Comparison of ENCODE assay signal across 24 mouse cellular contexts in the genomic region with DNA sequence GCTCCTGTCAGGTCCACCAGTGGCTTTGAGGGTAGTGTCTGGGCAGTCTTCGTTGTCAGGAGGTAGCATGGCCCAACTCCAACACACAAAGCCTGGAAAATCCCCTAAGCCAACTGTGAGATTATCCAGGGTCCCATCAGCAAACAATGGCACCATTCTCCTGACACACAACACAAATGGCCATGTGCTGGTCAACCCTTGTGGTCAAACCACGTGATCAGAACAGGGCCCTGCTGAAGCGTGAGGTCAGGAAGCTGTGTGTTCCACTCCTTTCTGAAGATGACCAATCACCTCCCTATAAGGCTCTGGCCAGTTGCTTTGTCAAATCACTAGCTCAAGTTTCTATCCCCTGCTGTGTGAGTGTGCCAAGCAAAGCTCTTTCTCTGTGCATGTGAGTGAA. TPM values are rescaled to one million over a fixed set of nuclear protein-coding genes. Genes with fewer than 3 reads are reported as not detected.
DNase-seq lines count a peak whose midpoint lies in the region; ATAC-seq and TF ChIP-seq lines count a peak whose summit lies in the region.
"Had no signal": no experiment of that assay in that cellular context is flagged by ENCODE, and none has a peak within 500 bp of the region (broad histone marks: within the 10 kb centered on the region; RNA-seq: fewer than 3 reads in every experiment).

No protein-coding gene starts in this region.

- no peaks in the 10 kb centered on the region for H3K36me3 ChIP-seq in intestine, embryonic 14.5 days (ENCODE audit: control insufficient read depth, insufficient read depth, low read length)
- peaks cover 6% of the 10 kb centered on the region; the same call in 1 of the 2 replicates for H3K36me3 ChIP-seq in intestine, postnatal 0 days (ENCODE audit: control insufficient read depth, insufficient read depth)
- H3K36me3 ChIP-seq in C2C12 (ENCODE audit: control insufficient read depth, insufficient read depth), result no peaks in the 10 kb centered on the region
- peaks cover 15% of the 10 kb centered on the region for H3K36me3 ChIP-seq in hindbrain, embryonic 10.5 days
- H3K36me3 ChIP-seq: G1E had no signal

- no peak for DNase-seq in intestine, embryonic 14.5 days (ENCODE audit: low spot score)
- DNase-seq in embryo, embryonic 10.5 days (ENCODE audit: low spot score), result peak; percentile 9
- DNase-seq in natural killer cell, adult 2 months (ENCODE audit: low spot score in 2 of 2), result peak; percentile 24 to 53
- no peak for DNase-seq in cerebellum, adult 9-10 months
- no peak for DNase-seq in adrenal gland, adult 18-20 months (ENCODE audit: low spot score in 2 of 2)
- no peak for DNase-seq in hindbrain, embryonic 10.5 days (ENCODE audit: low spot score)
- DNase-seq: adrenal gland, postnatal 25 days; cerebellum, adult 8-10 months; gastrocnemius, postnatal 36 days; heart, postnatal 14 days; kidney, adult 18-20 months; kidney, postnatal 10 days; liver, postnatal 0 days; lung, postnatal 14 days; right cerebral cortex, postnatal 4 days; thymus, adult 18-20 months had no signal

- H3K79me3 ChIP-seq in C2C12 (ENCODE audit: low read depth), result no peaks in the 10 kb centered on the region

- 57% methylated on average over 3 of the region's 3 CpGs for WGBS in intestine, embryonic 14.5 days
- WGBS in intestine, postnatal 0 days, result 76% methylated on average over 3 of the region's 3 CpGs
- WGBS in hindbrain, embryonic 10.5 days, result 65% methylated on average over 3 of the region's 3 CpGs

- no peak overlapping the region for H3K9ac ChIP-seq in intestine, embryonic 14.5 days (ENCODE audit: low read length)
- no peak overlapping the region for H3K9ac ChIP-seq in intestine, postnatal 0 days (ENCODE audit: low read depth, low read length)
- H3K9ac ChIP-seq: liver, postnatal 0 days; neural tube, embryonic 15.5 days had no signal

- no peak overlapping the region for H3K4me3 ChIP-seq in intestine, embryonic 14.5 days (ENCODE audit: low read depth, low read length)
- no peak overlapping the region for H3K4me3 ChIP-seq in intestine, postnatal 0 days (ENCODE audit: low read depth, low read length)
- no peak overlapping the region for H3K4me3 ChIP-seq in C2C12 (ENCODE audit: insufficient read depth, poor library complexity, severe bottlenecking)
- no peak overlapping the region for H3K4me3 ChIP-seq in hindbrain, embryonic 10.5 days
- H3K4me3 ChIP-seq: heart, embryonic 10.5 days; left cerebral cortex, adult 2 months; midbrain, embryonic 10.5 days; neural tube, embryonic 15.5 days had no signal

- H3K4me1 ChIP-seq in intestine, embryonic 14.5 days (replicated peaks; ENCODE audit: control insufficient read depth, insufficient read depth, low read length), result 0 out of 2 replicates have a peak, but pooled peaks cover 3% of the 10 kb centered on the region
- H3K4me1 ChIP-seq in intestine, postnatal 0 days (replicated peaks; ENCODE audit: control insufficient read depth, insufficient read depth, low read length), result 0 out of 2 replicates have a peak, but pooled peaks cover 13% of the 10 kb centered on the region
- H3K4me1 ChIP-seq in hindbrain, embryonic 10.5 days (replicated peaks), result peaks cover 23% of the 10 kb centered on the region

- TF ChIP-seq CTCF in intestine, postnatal 0 days (IDR thresholded peaks at IDR 0.05; ENCODE audit: low read depth), result no peak
- TF ChIP-seq CTCF in C2C12 (IDR thresholded peaks at IDR 0.05; ENCODE audit: control insufficient read depth, insufficient read depth, insufficient read length), result no peak

- peak overlapping the region; percentile 20 for H3ac ChIP-seq in C2C12 (ENCODE audit: control insufficient read depth, insufficient read length, low read depth)

- H3K4me2 ChIP-seq in intestine, embryonic 14.5 days (ENCODE audit: low read length), result no peak overlapping the region
- no peak overlapping the region for H3K4me2 ChIP-seq in intestine, postnatal 0 days (replicated peaks; ENCODE audit: low read depth)
- H3K4me2 ChIP-seq: neural tube, embryonic 15.5 days had no signal

- no peaks in the 10 kb centered on the region for H3K27me3 ChIP-seq in intestine, embryonic 14.5 days (replicated peaks; ENCODE audit: control insufficient read depth, insufficient read depth, low read length)
- H3K27me3 ChIP-seq in intestine, postnatal 0 days (replicated peaks; ENCODE audit: control insufficient read depth, insufficient read depth, low read length), result no peaks in the 10 kb centered on the region
- no peaks in the 10 kb centered on the region for H3K27me3 ChIP-seq in C2C12 (ENCODE audit: control insufficient read depth, insufficient read depth, insufficient read length)
- H3K27me3 ChIP-seq in hindbrain, embryonic 10.5 days (ENCODE audit: insufficient read depth, poor library complexity, severe bottlenecking), result no peaks in the 10 kb centered on the region
- H3K27me3 ChIP-seq: neural tube, embryonic 15.5 days had no signal

- 0 out of 2 replicates have a peak, but pooled peaks have one; percentile 21 for ATAC-seq in intestine, embryonic 14.5 days (replicated peaks; ENCODE audit: low FRiP score, low TSS enrichment, low read depth)
- no peak for ATAC-seq in intestine, postnatal 0 days
- ATAC-seq: hindbrain, embryonic 16.5 days; liver, postnatal 0 days had no signal

- no peaks in the 10 kb centered on the region for H3K9me3 ChIP-seq in intestine, embryonic 14.5 days (ENCODE audit: control insufficient read depth, low read length)
- H3K9me3 ChIP-seq in intestine, postnatal 0 days (ENCODE audit: control insufficient read depth), result no peaks in the 10 kb centered on the region
- H3K9me3 ChIP-seq in hindbrain, embryonic 10.5 days, result no peaks in the 10 kb centered on the region
- H3K9me3 ChIP-seq: G1E; heart, embryonic 10.5 days; midbrain, embryonic 10.5 days; neural tube, embryonic 15.5 days had no signal

- no peak overlapping the region for H3K27ac ChIP-seq in intestine, embryonic 14.5 days (ENCODE audit: low read depth)
- H3K27ac ChIP-seq in intestine, postnatal 0 days (ENCODE audit: low read depth, low read length), result no peak overlapping the region
- no peak overlapping the region; the same call in 1 of the 2 replicates for H3K27ac ChIP-seq in hindbrain, embryonic 10.5 days
- H3K27ac ChIP-seq: heart, embryonic 10.5 days; left cerebral cortex, adult 2 months; midbrain, embryonic 10.5 days; neural tube, embryonic 15.5 days had no signal

- no peaks in the 10 kb centered on the region for H3K79me2 ChIP-seq in C2C12 (ENCODE audit: control insufficient read depth, insufficient read depth)

TF ChIP-seq in C2C12, 6 proteins besides CTCF, POLR2A, EP300 and RAD21:
- TF ChIP-seq CEBPB (IDR thresholded peaks at IDR 0.05; ENCODE audit: low read depth) (no peak), MYOD1 (IDR thresholded peaks at IDR 0.05; ENCODE audit: control insufficient read depth, insufficient read length, low read depth) (peak; percentile 47), MAX (IDR thresholded peaks at IDR 0.05) (peak; percentile 94), MYOG (IDR thresholded peaks at IDR 0.05; ENCODE audit: control insufficient read depth, extremely low read depth, insufficient read length) (no peak), USF1 (IDR thresholded peaks at IDR 0.05; ENCODE audit: low read depth) (peak; percentile 94)

RNA-seq across cellular contexts. Expression of a gene that starts 47.3 kb away (rescaled TPM):
- 38.1 and 59.2 TPM in 2 replicates for polyA plus RNA-seq in intestine, embryonic 14.5 days (2014; fragmentation: Nextera tagmentation; extraction: Ambion mirVana)
- 277 and 284 TPM in 2 replicates for polyA plus RNA-seq in intestine, postnatal 0 days (2015; fragmentation: Nextera tagmentation; extraction: Ambion mirVana)
- polyA plus RNA-seq in C2C12 (2012; fragmentation: generic; extraction: Trizol), result 95.0 TPM
- 100 to 1,000 TPM; 289 to 343 TPM for total RNA-seq in adrenal gland, adult 18-20 months (2021)
- 40.1 and 47.2 TPM in 2 replicates for polyA plus RNA-seq in hindbrain, embryonic 10.5 days (2016; fragmentation: Nextera tagmentation; extraction: Ambion mirVana)

Comparison
In these comparisons a context has a peak if more than half of its experiments do, and no peak if none do; other contexts are left out.
1. DNase-seq: peak in embryo, embryonic 10.5 days (single experiment) and natural killer cell, adult 2 months (2 of 2); none in intestine, embryonic 14.5 days (single experiment), cerebellum, adult 9-10 months (single experiment), adrenal gland, adult 18-20 months (0 of 2) and hindbrain, embryonic 10.5 days (single experiment).